Mouse (Mus musculus) Muller cell, postnatal 12 days (primary cell): ENCODE measurements at regions not wholly inside any gene's neighbourhood (a gene's known extent, or its start where the extent isn't known, plus 50 kb on each side); places are given as distances from the start of the nearest gene placed in this dataset.

ENCODE experiments used
- DNase-seq: peaks from one replicate; pipeline ENCODE4 v3.0.0-alpha.2; 2015; ENCODE audit errors: inconsistent ontology term

DNA sequence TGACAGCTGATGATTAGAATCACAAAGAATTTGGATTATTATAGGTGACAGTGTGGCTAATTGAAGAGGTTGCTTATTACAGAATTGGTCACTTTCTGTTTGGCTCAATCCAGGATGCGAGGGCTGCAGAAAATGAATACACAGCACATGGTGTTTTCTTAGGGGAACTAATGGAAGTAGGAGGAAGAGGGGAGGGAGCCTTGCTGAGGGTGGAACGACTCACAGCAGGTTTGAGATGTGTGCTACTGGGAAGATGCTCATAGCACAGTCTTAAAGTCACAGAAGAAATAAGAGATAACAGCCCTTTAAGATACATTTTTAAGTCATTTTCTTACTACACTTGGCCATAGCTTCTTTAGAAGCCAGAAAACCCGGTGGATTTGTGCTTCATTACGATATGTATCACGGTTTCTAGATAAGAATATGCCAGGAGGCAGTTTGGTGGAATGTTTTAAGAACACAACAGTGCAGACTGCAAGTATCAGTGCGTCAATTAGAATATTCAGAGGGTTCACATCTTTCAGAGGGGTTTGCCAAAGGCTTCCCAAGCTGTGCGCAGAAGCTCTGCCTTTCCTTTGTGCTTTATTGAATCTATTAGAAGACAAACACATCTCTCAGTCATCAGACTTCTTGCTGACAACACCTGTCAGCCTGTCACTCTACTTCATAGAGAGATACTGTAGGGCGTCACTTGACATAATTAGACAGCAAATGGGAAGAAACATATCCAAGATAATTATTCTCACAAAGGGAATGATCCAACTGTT, 853.7 kb downstream of the Otol1 start:
- DNase-seq: no peak

GRCm38 (mm10) chr3:70873688-70874551, 866.5 kb downstream of the Otol1 start:
- peak; percentile 30 for DNase-seq

- peak; percentile 36 for DNase-seq
Measured at GRCm38 (mm10) chr3:70874614-70875013, 867.2 kb downstream of the Otol1 start.
